Mouse (Mus musculus): ENCODE measurements at regions not wholly inside any gene's neighbourhood (a gene's known extent, or its start where the extent isn't known, plus 50 kb on each side); places are given as distances from the start of the nearest gene placed in this dataset.

DNA sequence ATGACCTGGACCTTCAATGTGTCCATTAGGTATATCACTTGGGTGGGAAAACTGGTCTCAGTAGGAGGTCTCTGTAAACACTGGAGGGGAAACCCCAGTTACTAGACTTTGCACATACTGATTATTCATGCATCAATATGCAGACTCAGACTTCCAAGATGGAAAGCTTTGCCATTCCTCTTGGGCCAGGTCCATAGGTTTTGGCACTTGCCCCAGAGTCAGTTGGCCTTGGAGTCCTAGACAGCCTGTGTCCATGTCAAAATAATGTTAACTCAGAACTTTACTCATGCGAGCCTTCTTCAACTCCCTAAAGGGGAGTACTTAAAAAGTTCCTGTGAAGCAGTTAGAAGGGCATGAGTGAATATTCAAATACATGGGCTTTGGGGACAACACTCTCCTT lies 230.3 kb downstream of the Cxxc4 start:
- Histone ChIP-seq H3K9me3 (no peaks in the 10 kb centered on the region), H3K27me3 (replicated peaks; ENCODE audit: low read depth, poor library complexity, severe bottlenecking) (no peaks in the 10 kb centered on the region)
- DNase-seq (ENCODE audit: low spot score) = no peak

DNA sequence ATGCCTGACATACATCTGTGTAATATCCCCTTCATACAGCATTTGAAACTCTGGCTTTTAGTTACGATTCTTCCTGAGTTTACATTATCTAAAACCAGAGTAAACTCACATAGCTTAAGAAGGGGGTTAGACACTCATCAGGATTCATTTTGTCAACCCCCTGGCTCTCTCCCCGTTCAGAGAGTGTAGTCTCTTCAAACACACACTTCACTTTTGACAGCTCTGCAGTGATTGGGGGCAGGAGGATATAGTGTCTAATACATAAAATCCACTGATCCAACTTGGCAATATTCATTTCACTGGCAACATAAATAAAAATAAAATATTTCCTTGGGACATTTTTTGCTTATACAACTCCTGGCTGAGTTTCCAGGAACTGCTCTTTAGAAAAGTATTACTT lies 251.0 kb downstream of the Cxxc4 start:
- Histone ChIP-seq H3K4me3 (no peak overlapping the region), H3K4me1 (no peaks in the 10 kb centered on the region), H3K27ac (replicated peaks) (no peak overlapping the region), H3K27me3 (replicated peaks; ENCODE audit: low read depth, poor library complexity, severe bottlenecking) (no peaks in the 10 kb centered on the region), H3K36me3 (replicated peaks) (no peaks in the 10 kb centered on the region), H3K9me3 (no peaks in the 10 kb centered on the region)
- DNase-seq (ENCODE audit: low spot score) = no peak
- WGBS = 74% methylated on average over 2 of the region's 2 CpGs

More for the DNA sequence above, 230.3 kb downstream of the Cxxc4 start:
- no peaks in the 10 kb centered on the region for H3K36me3 ChIP-seq (replicated peaks)
- no peaks in the 10 kb centered on the region; the same call in 1 of the 2 replicates for H3K4me1 ChIP-seq
- 84% methylated on average over 1 of the region's 1 CpGs for WGBS
- no peak overlapping the region for H3K27ac ChIP-seq (replicated peaks)
- H3K4me3 ChIP-seq = no peak overlapping the region

DNA sequence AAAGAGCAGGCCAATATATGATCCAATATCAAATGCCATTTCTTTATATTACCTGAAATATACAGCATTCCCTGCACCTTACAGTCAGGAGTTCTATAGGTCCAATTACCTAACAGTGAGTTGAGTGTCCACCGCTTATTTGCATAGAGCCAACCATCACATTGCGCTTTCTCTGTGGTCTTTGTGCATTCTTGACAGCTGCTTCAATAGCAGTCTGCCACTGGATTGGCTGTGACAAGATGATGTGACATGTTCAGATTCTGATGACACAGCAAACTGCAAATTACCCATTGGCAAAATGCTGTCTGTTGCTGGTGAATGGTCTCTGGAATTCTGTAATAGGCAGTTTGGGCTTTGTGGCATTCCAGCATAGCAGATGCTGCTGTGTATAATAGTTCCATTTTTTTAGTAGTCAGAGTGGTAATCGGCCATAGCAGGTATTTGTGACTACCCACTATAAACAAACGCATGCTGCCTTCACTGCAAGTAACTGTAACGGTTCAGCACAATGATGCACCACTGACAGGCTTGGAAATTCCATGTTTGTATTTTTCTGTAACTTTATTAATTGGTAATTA lies 253.8 kb downstream of the Cxxc4 start:
- 87% methylated on average over 5 of the region's 5 CpGs for WGBS
- DNase-seq (ENCODE audit: low spot score) = no peak
- no peaks in the 10 kb centered on the region for H3K4me1 ChIP-seq
- H3K27me3 ChIP-seq (replicated peaks; ENCODE audit: low read depth, poor library complexity, severe bottlenecking) = no peaks in the 10 kb centered on the region
- H3K27ac ChIP-seq (replicated peaks) = no peak overlapping the region
- H3K9me3 ChIP-seq = no peaks in the 10 kb centered on the region
- H3K4me3 ChIP-seq = no peak overlapping the region
- H3K36me3 ChIP-seq (replicated peaks) = no peaks in the 10 kb centered on the region

DNA sequence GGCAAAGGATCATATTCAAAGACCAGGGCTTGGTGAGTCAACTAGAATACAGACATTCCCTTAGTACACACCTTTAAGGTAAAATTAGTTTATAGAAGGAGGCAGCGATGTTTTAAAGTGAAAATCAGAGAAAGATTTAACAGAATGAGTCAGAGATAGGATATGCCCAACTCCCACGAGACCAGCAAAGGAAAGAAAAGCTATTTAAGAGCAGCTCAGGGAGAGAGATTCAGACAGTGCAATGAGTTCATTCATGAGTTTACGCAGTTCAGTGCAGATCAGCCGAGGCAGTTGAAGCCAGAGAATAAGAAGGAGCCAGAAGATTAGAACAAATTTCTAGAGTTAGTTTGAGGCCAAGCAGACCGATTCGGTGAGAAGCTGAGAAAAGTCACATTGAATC lies 273.4 kb downstream of the Cxxc4 start:
- H3K27ac ChIP-seq (replicated peaks) = no peak overlapping the region
- H3K4me1 ChIP-seq = no peaks in the 10 kb centered on the region
- no peaks in the 10 kb centered on the region for H3K27me3 ChIP-seq (replicated peaks; ENCODE audit: low read depth, poor library complexity, severe bottlenecking)
- 87% methylated on average over 6 of the region's 6 CpGs for WGBS
- peaks cover 3% of the 10 kb centered on the region; the same call in 1 of the 2 replicates for H3K9me3 ChIP-seq
- no peak for DNase-seq (ENCODE audit: low spot score)
- H3K4me3 ChIP-seq = no peak overlapping the region
- no peaks in the 10 kb centered on the region for H3K36me3 ChIP-seq (replicated peaks)

DNA sequence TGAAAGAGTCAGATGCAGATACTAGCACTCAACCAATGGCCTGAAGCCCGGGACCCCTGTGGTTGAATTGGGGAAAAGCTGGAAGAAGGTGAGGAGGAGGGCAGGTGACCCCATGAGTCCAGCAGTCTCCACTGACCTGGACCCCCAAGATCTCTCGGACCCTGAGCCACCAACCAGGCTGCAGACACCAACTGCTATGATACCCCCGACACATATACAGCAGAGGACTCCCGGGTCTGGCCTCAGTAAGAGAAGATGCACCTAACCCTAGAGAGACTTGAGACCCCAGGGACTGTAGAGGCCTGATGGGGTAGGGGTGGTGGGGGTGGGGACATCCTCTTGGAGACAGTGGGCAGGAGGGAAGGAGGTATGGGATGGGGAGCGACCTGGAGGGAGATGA lies 289.5 kb downstream of the Cxxc4 start:
- Histone ChIP-seq H3K36me3 (replicated peaks) (no peaks in the 10 kb centered on the region), H3K27me3 (replicated peaks; ENCODE audit: low read depth, poor library complexity, severe bottlenecking) (no peaks in the 10 kb centered on the region), H3K27ac (replicated peaks) (no peak overlapping the region), H3K4me3 (no peak overlapping the region), H3K4me1 (no peaks in the 10 kb centered on the region), H3K9me3 (no peaks in the 10 kb centered on the region)
- DNase-seq (ENCODE audit: low spot score) = no peak
- WGBS = 80% methylated on average over 5 of the region's 5 CpGs

DNA sequence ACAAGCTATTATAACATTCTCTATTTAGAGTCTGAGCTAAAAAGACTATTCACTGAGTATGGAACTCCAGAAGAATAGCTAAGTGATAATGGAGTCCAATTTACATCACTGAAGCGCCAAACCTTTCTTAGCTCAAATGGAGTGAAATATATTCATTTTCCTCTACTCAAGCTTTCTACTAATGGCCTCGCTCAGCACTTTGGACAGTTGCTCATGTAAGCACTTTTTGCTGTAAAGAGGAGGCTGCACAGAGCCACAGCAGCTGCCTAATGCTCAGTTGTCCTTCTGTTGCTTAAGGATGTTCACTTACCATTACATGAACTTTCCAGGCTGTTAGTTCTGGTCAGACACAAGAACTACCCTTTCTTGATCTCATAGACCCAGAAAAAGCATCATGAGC lies 268.7 kb upstream of the Tacr3 start:
- Histone ChIP-seq H3K36me3 (replicated peaks) (no peaks in the 10 kb centered on the region), H3K4me3 (no peak overlapping the region), H3K4me1 (no peaks in the 10 kb centered on the region), H3K9me3 (no peaks in the 10 kb centered on the region), H3K27me3 (replicated peaks; ENCODE audit: low read depth, poor library complexity, severe bottlenecking) (no peaks in the 10 kb centered on the region), H3K27ac (replicated peaks) (no peak overlapping the region)
- DNase-seq (ENCODE audit: low spot score) = no peak
- 84% methylated on average over 2 of the region's 2 CpGs for WGBS

DNA sequence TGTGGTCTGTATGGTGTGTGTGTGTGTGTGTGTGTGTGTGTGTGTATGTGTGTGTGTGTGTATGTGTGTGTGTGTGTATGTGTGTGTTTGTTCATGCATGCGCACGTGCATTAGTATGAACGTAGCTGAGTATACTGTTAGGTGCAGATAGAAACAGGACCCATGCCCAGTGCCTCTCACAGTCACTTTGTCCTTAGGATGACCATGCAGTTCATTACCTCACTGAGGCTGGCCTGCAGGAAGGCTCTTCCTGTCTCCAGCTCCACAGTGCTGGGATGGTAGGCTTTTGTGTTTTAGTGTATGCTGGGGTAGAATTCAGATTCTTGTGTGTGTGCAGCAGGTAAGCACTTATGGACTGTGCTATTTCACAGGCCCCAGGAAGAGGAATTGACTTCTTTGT lies 250.0 kb upstream of the Tacr3 start:
- 89% methylated on average over 3 of the region's 3 CpGs for WGBS
- Histone ChIP-seq H3K9me3 (no peaks in the 10 kb centered on the region), H3K4me3 (no peak overlapping the region), H3K27me3 (replicated peaks; ENCODE audit: low read depth, poor library complexity, severe bottlenecking) (no peaks in the 10 kb centered on the region), H3K4me1 (no peaks in the 10 kb centered on the region), H3K27ac (replicated peaks) (no peak overlapping the region), H3K36me3 (replicated peaks) (no peaks in the 10 kb centered on the region)
- DNase-seq (ENCODE audit: low spot score) = no peak

DNA sequence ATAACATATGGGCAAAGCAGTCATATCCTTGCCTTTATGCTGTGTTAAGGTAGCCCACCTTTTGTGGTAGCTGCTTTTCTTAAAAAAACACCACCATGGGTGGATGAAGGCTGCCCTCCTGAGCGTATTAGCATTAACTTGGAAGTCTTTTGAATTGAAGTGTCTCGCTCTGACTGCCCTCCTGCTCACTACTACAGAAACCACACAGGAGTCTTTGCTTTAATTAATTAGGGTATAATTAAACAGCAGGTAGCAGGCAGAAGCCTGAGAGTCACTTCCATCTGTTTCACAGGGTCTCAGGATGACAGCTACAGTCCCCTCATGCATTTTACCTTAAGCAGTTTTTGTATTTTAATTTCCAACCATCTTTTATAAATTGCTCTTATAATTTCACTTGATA lies 240.2 kb upstream of the Tacr3 start:
- Histone ChIP-seq H3K27ac (replicated peaks) (no peak overlapping the region), H3K36me3 (replicated peaks) (no peaks in the 10 kb centered on the region), H3K4me3 (no peak overlapping the region), H3K27me3 (replicated peaks; ENCODE audit: low read depth, poor library complexity, severe bottlenecking) (no peaks in the 10 kb centered on the region), H3K9me3 (no peaks in the 10 kb centered on the region), H3K4me1 (no peaks in the 10 kb centered on the region)
- no peak for DNase-seq (ENCODE audit: low spot score)
- 19% methylated on average over 2 of the region's 2 CpGs for WGBS

DNA sequence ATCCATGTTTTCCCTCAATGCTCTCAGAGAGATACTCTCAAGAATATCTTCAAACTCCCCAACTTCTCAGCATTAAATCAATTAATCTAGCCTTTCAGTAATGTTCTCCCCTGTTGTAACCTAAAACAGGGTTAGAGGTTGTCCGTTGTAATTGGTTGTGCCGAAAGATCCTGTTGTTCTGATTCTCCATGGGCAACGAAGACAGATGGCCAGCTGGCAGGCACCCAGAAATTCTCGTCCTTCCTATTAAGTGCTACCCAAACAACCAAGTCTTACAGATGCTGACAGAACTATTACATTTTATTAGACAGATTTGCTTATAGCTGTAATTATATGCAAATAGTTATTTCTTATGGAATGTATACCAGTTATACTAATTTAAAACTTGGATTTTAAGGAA lies 225.9 kb upstream of the Tacr3 start:
- Histone ChIP-seq H3K27me3 (replicated peaks; ENCODE audit: low read depth, poor library complexity, severe bottlenecking) (no peaks in the 10 kb centered on the region), H3K27ac (replicated peaks) (no peak overlapping the region), H3K4me1 (0 out of 2 replicates have a peak, but pooled peaks cover 4% of the 10 kb centered on the region), H3K4me3 (no peak overlapping the region), H3K36me3 (replicated peaks) (no peaks in the 10 kb centered on the region), H3K9me3 (no peaks in the 10 kb centered on the region)
- no peak for DNase-seq (ENCODE audit: low spot score)
- WGBS = 77% methylated on average over 4 of the region's 4 CpGs

DNA sequence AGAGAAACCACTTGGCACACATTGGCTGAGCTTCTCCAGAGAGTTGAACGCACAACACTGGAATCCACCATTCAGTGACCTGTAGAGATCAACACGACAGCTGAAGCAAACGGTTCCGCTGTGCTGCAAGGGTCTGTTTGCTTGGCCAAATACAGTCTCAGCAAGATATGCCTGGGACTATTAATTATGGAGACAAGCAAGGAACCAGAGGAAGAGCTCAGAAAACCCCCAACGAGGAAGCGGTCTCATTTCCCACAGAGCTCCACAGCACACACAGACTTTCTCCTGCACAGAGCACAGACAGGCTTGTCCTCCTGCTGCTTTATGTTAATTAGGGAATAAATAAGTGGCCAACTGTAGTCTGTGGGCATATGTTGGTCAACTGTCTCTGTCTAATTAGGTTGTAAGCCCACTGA lies 223.4 kb upstream of the Tacr3 start:
- no peak overlapping the region for H3K27ac ChIP-seq (replicated peaks)
- 76% methylated on average over 6 of the region's 6 CpGs for WGBS
- no peak for DNase-seq (ENCODE audit: low spot score)

DNA sequence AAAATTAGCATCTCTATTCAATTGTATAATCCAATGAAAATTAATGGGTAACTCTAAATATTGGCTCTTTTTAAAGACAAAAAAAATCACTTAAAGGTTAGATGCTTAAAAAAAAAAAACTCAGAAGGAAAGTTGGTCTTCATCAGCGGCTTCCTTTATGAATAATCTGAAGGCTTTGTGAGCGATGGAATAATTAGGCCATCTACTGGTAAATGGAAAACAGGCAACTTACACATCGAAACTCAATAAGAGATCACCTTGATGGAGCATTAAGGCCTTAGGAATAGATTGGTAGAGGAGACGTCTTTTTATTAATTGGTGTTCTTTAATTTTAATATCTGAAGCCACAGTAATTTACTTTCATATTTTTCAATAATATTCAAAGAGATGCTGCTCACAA lies 218.6 kb upstream of the Tacr3 start:
- Histone ChIP-seq H3K36me3 (replicated peaks) (no peaks in the 10 kb centered on the region), H3K9me3 (no peaks in the 10 kb centered on the region), H3K4me1 (0 out of 2 replicates have a peak, but pooled peaks cover 4% of the 10 kb centered on the region), H3K27ac (replicated peaks) (no peak overlapping the region), H3K4me3 (no peak overlapping the region), H3K27me3 (replicated peaks; ENCODE audit: low read depth, poor library complexity, severe bottlenecking) (no peaks in the 10 kb centered on the region)
- 83% methylated on average over 4 of the region's 4 CpGs for WGBS
- no peak for DNase-seq (ENCODE audit: low spot score)

More for the DNA sequence above, 223.4 kb upstream of the Tacr3 start:
- Histone ChIP-seq H3K9me3 (no peaks in the 10 kb centered on the region), H3K4me3 (no peak overlapping the region), H3K4me1 (0 out of 2 replicates have a peak, but pooled peaks cover 4% of the 10 kb centered on the region), H3K36me3 (replicated peaks) (no peaks in the 10 kb centered on the region), H3K27me3 (replicated peaks; ENCODE audit: low read depth, poor library complexity, severe bottlenecking) (no peaks in the 10 kb centered on the region)

DNA sequence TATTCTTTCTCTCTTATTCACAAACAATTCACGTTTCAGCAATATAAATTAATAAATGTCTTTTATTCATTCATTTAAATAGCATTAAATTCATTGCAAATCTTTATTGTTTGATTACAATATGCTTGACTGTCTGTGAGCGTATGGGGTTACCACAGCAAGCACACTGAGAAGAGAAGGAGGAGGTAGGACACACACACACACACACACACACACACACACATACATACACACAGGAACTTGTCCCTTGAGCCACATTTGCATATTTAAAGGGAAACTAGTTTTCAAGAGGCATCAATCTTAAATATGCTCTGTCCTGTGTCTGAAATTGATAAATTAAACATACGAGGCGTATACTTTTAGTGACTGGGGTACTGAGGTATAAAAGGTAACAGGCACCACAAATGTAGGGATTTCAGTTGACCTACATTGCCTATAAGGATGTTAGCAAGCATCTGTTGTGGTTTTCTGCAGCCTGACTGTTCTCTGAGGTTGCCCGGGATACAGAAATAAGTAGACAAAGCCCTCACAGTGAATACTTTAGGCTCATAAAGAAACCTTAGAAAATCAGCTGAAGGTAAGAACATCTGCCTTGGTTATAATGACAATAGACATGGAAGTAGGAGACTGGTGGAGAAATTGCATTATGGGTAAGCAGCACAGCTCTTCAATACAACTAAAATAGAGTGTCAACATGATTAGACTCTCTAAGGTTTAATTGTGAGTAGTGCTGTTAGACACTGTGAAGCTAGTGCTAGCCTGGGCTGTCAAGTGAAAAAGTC lies 217.1 kb upstream of the Tacr3 start:
- DNase-seq (ENCODE audit: low spot score) = no peak
- Histone ChIP-seq H3K4me3 (no peak overlapping the region), H3K4me1 (no peaks in the 10 kb centered on the region), H3K9me3 (no peaks in the 10 kb centered on the region), H3K36me3 (replicated peaks) (no peaks in the 10 kb centered on the region), H3K27me3 (replicated peaks; ENCODE audit: low read depth, poor library complexity, severe bottlenecking) (no peaks in the 10 kb centered on the region), H3K27ac (replicated peaks) (no peak overlapping the region)
- WGBS = 84% methylated on average over 5 of the region's 5 CpGs

DNA sequence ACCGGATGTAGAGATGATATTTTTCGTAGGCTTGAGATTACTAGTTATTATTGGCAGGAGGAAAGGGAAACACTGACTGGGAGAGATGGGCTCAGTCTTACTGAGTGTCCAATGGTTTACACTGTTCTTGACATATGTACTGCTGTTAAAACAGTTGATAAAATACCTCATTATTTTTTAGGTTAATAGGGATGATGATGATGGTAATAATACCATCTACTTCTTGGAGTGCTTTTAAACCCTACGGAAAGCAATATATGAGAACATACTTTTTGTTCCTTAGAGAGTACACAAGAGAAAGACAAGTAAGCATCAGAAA lies 216.6 kb upstream of the Tacr3 start:
- Histone ChIP-seq H3K36me3 (replicated peaks) (no peaks in the 10 kb centered on the region), H3K27me3 (replicated peaks; ENCODE audit: low read depth, poor library complexity, severe bottlenecking) (no peaks in the 10 kb centered on the region), H3K4me1 (no peaks in the 10 kb centered on the region), H3K27ac (replicated peaks) (no peak overlapping the region), H3K4me3 (no peak overlapping the region), H3K9me3 (no peaks in the 10 kb centered on the region)
- no peak for DNase-seq (ENCODE audit: low spot score)
- 89% methylated on average over 3 of the region's 3 CpGs for WGBS

Data from embryonic facial prominence, embryonic 10.5 days (tissue).